Mouse (Mus musculus) inflammation-experienced regulatory T-cells, adult 6 months (primary cell): ENCODE results near the gene Mroh3. TPM values are rescaled to one million over a fixed set of nuclear protein-coding genes. Genes with fewer than 3 reads are reported as not detected.
A peak's percentile ranks its signal among the peaks of the same experiment; 100 is the strongest.

Experiments used
- ATAC-seq: one replicate; pipeline ENCODE4 v1.8.0; 2017
- polyA plus RNA-seq, 3 experiments: library from polyadenylated mRNA; unstranded; fragments of 100-300 nt; shearing (Covaris generic); gene quantifications; one replicate each; pipeline ENCODE4 v1.2.1; 2017

Mroh3 gene
- polyA plus RNA-seq, 3 experiments from 2014 or later, result not detected

DNA sequence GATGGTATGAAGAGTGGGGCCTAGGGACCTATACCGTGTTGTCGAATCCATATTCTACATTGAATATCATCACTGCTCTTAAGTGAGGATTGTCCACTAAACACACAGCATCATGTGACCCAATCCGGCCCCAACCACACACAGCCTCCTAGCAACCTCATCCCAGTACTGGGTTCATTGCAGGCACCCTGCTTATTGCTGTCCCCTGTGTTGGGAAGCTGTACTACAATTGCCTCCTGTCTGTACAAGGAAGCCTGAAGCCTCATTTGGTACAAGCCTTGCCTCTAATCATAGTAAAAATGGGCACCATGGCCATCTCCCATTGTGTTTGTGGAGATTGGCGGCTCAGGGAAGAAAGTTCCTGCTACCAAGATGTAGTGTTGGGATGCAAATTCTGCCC, 56.3 kb downstream of the Mroh3 start:
- ATAC-seq, result no peak

DNA sequence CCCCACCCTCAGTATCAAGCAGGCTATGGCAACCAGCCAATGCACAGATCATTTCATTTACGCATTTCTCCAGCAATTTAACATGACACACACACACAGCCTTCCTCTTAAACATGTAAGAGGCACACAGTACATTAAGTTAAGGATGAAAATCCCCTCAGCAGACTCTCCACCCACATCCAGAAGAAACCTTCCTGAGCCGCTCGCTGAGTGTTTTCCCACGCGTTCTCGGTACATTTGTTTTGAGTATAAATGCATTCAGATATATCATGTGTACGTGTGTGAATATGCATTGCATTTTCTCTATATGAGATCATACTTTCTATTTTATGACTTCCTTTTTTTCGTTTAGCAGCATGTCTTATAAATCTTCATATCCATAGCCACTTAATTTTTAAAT, 61.3 kb downstream of the Mroh3 start:
- ATAC-seq, result no peak

DNA sequence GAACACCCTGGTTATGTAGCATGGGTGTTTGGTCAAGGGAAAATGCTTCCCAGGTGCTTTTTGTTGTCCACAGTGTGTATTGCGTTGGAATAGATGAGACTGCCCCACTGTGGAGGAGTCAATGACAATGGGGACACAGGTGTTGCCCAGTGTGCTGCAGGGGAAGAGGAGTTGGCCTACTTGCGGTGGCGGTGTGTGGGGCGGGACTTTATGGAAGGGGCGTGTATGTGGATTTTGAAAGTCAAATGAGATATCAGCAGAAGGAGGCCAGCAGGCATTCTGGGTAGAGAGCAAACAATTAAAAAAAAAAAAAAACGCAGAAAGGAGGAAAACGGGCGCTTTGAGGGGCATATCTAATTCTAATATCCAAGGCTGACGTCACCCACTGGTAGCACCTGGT, 62.9 kb downstream of the Mroh3 start:
- ATAC-seq, result no peak

DNA sequence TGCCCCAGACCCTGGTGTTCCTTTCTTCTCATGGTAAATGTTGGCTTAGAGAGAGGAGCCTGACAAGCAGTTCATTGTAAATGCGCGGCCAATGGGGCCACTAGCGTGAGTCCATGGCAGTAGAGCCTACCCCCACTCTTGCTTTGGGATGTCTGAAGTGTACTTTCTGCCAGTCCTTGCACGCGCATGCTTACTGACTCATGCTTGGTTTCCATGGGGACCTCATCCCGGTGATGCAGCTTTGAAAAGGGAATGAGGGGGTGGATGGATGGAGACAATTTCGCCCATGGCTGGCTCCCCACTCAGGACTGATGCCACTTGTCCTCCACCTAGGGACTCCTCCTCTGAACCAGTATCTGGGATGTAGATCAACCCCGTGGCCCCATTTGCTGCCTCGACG, 69.1 kb downstream of the Mroh3 start:
- no peak for ATAC-seq

DNA sequence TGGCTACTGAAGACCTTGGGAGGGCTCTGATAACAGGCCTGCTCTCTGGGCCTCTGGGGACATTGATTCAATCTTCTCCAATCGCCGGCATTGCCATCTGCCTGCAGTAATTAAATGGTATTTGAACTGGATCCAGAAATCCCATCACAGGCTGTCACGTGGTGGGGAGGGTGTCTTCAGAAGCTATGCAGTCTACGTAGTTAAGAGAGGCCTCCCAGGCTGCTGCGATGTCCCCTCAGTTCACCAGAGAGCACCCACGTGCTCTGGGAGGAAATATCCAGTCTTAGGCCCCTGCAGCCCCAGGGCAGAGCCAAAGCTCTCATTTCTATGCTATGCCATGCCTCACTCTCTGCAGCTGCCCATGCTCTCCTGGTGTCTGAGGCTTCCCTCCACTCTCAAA, 70.3 kb downstream of the Mroh3 start:
- no peak for ATAC-seq

DNA sequence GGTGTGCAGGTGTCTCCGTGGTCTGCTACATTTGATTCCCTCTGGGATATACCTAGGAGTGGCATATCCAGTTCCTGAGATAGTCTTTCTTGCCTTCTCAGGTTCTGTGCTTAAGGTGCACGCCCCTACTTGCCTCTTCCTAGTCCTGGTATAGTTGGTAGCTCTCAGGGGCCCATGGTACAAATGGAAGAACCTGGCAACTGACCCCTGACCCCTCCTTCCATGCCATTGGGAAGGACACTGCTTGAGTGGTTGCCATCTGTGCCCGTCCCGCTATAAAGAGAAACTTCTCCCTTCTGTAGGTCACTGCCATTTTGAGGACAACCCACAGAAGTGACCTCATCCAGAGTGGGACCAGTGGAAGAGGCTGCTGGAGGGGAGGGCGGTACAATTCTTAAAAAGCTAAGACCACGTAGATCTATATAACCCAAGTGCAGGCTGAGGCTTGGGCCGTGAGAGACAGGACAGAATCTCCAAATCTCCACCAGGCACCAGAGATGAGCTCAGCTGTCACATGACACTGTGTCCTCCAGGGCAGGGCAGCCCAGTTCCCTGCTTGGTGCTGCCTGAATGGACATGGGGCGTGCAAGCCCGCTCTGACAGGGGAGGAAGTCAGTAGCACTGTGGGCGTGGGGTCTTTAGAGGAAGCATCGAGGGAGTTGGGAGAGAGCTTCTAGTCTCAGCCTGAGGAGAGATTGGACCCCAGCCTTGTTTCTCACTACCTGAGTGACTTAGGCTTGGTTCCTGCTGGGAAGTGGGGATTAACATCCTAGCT, 71.3 kb downstream of the Mroh3 start:
- no peak for ATAC-seq

DNA sequence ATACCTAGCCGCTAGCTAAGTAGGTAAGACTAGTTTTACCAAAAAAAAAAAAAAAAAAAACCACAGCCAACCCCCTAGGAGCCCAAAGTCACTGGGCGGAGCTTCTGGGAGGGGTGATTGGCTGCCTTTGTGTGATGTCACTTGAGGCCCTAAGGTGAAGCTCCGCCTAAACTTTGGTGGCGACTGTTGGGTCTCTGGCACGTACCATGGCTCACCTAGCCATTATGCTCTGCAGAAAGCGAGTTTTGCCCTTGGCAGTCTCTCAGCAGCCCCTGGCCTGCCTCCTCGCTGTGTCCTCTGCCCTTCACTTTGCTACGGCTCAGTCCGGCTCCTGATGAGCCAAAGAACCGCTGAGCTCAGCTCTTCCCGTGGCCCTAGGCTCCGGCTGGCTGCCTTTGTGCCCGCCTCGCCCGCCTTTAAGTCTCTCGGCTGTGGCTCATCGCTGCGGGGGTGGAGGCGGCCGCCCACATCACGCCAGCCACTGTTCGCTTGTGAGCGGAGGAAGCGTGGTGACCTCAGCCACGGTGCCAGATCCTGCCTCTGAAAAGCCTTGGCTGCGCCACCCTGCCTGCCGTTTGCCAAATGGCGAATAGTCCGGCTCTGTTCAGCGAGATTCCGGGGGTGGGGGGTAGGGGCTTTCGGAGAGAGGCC, 72.5 kb downstream of the Mroh3 start:
- ATAC-seq, result peak; percentile 75

DNA sequence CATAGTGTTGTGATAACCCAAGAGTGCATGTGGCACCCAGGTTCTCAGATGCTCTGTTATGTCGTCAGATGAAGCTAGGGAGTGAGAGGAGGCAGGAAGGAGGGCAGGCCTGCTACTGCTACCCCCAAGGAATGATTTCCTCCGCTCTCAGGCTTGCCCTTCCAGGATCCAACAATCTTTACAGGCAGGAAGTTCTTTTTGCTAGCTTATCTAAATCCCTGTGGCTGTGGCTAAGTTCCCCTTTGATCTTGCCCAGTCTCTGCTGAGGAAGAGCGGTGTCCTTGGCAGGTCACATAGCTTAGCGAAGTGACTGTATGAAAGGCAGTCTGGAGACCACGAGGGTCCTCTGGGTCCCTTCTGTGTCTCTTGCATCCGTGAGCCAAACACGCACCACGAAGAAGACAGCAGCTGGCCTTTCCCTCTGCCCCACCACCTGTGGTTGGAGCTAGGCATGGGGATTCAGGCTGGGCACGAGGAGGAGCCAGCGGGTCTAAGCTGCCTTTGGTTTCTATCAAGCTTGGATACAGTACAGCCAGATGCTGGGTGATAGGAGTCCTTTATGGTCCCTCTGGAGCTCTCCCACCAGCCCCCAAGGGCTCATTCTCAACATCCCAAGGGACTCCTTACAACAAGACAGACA, 74.3 kb downstream of the Mroh3 start:
- ATAC-seq, result no peak

DNA sequence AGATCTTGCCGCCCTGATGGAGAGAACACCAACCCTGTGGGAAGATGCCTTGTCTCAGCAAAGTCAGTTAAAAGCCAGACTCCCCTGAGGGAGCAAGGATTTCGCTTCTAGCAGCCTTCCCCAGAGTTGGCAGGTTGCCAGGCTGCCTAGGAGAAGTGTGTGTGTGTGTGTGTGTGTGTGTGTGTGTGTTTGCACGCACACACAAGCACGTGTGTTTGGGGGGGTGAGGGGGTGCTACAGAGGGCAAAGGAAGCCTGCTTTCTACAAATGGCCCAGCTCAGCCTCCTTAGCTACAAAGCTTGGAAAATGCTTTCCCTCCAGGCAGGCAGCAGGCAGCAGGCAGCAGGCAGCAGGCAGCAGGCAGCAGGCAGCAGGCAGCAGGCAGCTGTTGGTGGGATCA, 75.1 kb downstream of the Mroh3 start:
- no peak for ATAC-seq

DNA sequence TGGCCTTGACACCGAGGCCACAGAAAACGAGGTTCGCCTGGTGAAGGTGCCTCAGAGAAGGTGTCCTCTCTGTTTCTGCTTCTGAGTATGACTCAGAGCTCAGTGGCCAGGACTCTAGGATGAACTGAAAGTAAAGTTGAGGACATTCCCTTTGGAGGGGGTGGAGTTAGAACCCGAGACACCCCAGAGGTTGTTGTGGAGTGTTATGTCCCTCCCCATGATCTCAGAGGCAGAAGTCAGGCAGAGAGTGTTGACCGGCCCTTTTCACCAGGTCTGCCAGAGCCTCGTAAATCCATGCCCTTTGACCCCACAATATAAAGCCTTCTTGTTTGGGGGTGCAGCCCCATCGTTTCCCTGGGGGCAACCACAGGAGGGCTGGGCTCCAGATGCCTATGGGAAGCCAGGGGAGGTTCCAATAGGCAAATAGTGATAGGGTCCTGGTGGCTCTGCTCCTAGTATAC, 75.5 kb downstream of the Mroh3 start:
- no peak for ATAC-seq

DNA sequence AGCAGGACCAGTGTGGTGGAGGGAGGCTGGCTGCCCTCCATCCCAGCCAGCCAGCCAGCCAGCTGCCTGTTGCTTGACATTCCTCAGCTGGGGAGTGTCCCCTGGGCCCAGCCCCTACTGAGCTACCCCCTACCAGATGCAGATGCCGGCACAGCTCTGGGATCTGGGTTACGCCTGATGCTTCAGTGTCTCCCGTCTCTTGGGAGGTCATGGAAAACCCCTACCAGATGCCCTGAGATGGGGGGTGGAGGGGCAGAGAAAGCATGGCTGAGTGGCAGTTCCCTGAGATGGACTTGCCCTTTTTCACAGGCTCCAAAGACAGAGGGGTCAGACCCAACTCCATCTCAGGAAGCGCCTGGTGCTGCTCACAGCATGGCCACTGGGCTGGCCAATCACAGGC, 76.1 kb downstream of the Mroh3 start:
- no peak for ATAC-seq

DNA sequence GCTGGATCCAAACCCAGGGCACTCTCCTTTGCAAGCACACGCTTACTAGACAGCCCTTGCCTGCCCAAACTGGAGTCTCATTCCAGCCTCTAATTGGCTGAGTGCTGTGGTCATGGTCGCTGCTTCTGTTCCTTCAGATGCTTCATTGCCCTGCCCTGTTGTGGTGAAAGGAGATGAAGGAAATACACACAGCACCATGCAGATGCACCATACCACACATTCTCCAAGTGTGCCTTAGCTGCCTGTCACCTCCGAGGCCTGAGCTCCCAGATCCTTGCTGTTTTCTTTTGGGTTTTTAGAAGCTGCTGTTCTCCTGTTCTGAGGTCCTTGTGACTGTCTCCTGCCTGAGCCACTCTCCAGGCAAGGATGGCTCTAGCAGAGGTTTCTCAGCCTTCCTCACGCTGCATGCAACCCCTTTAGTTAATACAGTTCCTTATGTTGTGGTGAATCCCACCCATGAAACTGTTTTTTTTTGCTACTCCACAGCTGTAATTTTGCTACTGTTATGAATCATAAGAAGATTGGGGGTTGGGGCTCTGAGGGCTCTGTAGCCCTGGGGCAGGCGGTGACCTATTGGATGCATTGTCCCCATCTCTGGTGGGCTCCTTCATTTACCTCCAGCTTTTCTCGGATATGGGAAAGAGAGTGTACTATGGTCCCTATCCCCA, 76.7 kb downstream of the Mroh3 start:
- no peak for ATAC-seq

DNA sequence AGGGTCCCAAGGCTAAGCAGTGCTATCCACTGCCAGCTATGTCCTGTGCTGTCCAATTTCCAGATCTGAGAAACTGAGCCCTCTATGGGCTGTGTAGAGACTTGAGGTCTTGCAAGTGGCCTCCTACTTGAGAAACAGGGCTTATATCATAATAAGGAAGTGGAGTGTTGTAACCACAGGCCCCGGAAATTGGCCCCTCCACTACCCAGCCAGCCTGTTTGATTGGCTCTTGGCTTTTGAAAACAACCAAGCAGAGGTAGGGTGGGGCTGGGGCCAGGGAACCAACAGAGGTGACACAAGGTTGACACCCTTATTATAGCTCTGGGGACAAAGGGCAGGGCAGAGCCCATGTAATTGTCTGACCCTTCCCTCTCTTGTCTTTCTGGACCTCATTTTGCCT, 77.6 kb downstream of the Mroh3 start:
- peak; percentile 65 for ATAC-seq

DNA sequence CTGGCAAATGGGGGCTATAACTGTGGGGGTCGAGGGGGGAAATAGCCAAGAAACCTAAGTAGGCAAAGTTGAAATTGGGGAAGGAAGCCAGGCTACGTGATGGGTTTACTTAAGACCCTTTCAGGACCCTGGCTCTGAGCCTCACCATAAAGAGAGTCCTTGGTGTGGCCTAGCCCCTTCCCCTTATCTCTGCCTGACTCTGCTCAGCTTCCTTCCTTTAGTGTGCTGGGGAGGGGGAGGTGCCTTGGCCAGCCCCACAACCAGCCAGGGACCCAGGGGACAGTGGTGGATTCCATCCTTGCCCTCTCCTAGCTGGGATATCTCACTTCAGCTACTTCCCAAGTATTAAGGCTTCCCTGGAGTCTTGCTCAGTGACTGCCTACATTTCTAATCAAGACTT, 78.1 kb downstream of the Mroh3 start:
- ATAC-seq, result no peak

DNA sequence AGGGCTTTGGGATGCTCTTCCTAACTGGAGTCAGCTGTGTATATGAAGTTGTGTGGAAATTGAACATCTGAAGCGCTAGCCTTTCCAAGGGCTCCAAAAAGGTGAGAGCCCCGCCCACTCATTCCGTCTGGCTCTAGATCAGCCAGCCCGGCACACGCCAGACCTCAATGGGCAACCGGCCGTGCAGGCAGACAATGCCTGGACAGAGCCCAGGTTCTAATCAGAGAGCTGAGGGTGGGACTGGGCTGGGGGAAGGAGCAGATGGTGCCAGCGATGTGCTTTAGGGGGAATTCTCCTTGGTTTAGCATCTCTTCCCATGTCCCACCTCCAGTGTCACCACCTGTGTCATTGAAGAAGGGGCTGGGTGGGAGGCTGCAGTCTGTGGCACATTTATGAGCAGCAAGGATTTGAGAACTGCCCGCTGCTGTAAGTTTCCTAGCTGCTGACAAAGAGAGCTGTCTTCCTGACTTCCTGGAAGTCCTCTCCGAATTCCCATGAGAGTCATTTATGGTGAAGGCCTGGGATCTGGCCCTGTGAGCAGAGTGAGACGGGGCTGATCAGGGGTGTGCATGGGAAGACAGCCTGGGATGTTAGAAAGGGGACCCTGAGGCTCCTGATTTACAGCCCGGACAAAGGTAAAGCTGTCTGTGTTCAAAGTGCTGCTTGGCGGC, 78.9 kb downstream of the Mroh3 start:
- no peak for ATAC-seq

DNA sequence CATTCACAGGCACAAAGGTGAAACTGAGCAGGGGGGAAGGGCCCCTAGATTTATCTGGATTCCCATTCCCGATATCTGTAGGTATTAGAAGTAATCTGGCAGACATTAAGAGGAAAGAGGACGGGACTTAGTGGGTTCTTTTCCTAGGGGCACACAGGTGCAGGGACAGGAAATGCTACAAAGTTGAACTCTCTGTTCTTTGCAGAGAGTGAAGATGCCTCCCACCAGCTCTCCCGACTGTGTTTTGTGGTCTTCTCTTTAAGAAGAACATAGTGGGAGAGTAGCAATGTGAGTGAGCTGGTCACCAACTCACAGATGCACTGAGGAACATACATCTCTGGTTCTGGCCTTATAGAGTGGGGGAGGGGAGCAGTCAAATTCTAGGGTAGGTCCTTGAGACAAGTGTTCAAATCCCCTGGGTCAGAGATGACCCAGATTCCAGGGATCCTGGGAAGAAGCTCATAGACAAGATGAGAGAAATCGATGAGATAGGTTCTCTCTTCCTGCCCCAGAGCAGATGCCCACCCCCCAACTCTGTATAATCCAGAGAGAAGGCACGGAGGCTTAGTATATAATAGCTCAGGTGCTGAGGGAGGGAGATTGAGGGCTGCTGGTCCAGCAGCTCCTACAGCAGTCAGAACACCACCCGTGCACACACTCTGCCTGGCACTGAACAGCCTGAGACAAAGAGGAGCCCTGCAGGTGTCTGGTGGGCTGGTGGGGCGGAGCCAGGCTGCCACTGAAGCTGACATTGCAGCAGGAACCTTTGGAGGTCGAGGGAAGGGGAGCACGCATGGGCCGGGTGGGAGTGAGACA, 80.0 kb downstream of the Mroh3 start:
- ATAC-seq, result no peak

Other genes with a start within 250 kb of the Mroh3 start
- gene Igfn1, start 206.5 kb downstream of the Mroh3 start, polyA plus RNA-seq, result not detected
- gene Tmem9, start 204.7 kb downstream of the Mroh3 start, polyA plus RNA-seq, result 10 to 100 TPM; 20.7 to 39.2 (median 32.3) TPM
- not detected for gene Ascl5, start 162.0 kb downstream of the Mroh3 start, polyA plus RNA-seq
- 1 to 10 TPM; 2.7 to 5.0 (median 4.9) TPM for gene Cacna1s, start 160.1 kb downstream of the Mroh3 start, polyA plus RNA-seq
- 10 to 100 TPM; 23.8 to 43.9 (median 33.8) TPM for gene Kif21b, start 81.4 kb downstream of the Mroh3 start, polyA plus RNA-seq
- gene Inava, start 21.4 kb upstream of the Mroh3 start, polyA plus RNA-seq, result under 1 TPM in 1 of 3 experiments, not detected in 2; 0.11 TPM
- gene Gpr25, start 48.0 kb upstream of the Mroh3 start, polyA plus RNA-seq, result not detected
- gene Camsap2, start 133.3 kb upstream of the Mroh3 start, polyA plus RNA-seq, result 1 to 10 TPM; 2.2 to 6.3 (median 5.8) TPM
- 1 to 10 TPM; 4.6 to 8.1 (median 6.4) TPM for gene Ddx59, start 202.4 kb upstream of the Mroh3 start, polyA plus RNA-seq